Comparison of ENCODE assay signal across 8 mouse cellular contexts in genomic region chr15:101929666-101930065, GRCm38 (mm10). TPM values are rescaled to one million over a fixed set of nuclear protein-coding genes. Genes with fewer than 3 reads are reported as not detected.
DNase-seq lines count a peak whose midpoint lies in the region; ATAC-seq and TF ChIP-seq lines count a peak whose summit lies in the region.

No protein-coding gene starts in this region.

- H3K9ac ChIP-seq in heart, postnatal 0 days (replicated peaks; ENCODE audit: low read depth, low read length), result no peak overlapping the region

- no peaks in the 10 kb centered on the region for H3K9me3 ChIP-seq in heart, postnatal 0 days (replicated peaks; ENCODE audit: control insufficient read depth, low read length)
- H3K9me3 ChIP-seq in midbrain, embryonic 10.5 days (replicated peaks), result no peaks in the 10 kb centered on the region

- no peak for TF ChIP-seq CTCF in heart, postnatal 0 days (IDR thresholded peaks at IDR 0.05; ENCODE audit: low read depth)

- WGBS in heart, postnatal 0 days, result 1% methylated on average over 17 of the region's 17 CpGs
- WGBS in midbrain, embryonic 10.5 days, result 4% methylated on average over 17 of the region's 17 CpGs

- ATAC-seq in heart, postnatal 0 days (ENCODE audit: insufficient read depth, low read depth), result no peak

- DNase-seq in adrenal gland, adult (ENCODE audit: inconsistent age in 2 of 2, low spot score in 1 of 2), result peak; percentile 21 to 75
- DNase-seq in adrenal gland, adult 8-10 months, result no peak
- DNase-seq in heart, postnatal 0 days (ENCODE audit: low spot score), result no peak
- peak; percentile 46 to 60 for DNase-seq in kidney, postnatal 4 days
- peak; percentile 31 for DNase-seq in midbrain, embryonic 10.5 days (ENCODE audit: low spot score)
- DNase-seq in right cerebral cortex, adult 18-20 months, result no peak
- DNase-seq in cerebellum, adult 18-20 months, result no peak
- no peak for DNase-seq in thymus, postnatal 36 days

- H3K4me1 ChIP-seq in heart, postnatal 0 days (ENCODE audit: control insufficient read depth, insufficient read depth), result peaks cover 5% of the 10 kb centered on the region; the same call in 1 of the 2 replicates
- H3K4me1 ChIP-seq in midbrain, embryonic 10.5 days, result peaks cover 19% of the 10 kb centered on the region

- H3K4me2 ChIP-seq in heart, postnatal 0 days (ENCODE audit: low read depth, low read length), result peak overlapping the region; percentile 61

- H3K36me3 ChIP-seq in heart, postnatal 0 days (replicated peaks; ENCODE audit: control insufficient read depth, insufficient read depth, low read length), result no peaks in the 10 kb centered on the region
- no peaks in the 10 kb centered on the region for H3K36me3 ChIP-seq in midbrain, embryonic 10.5 days

- peaks cover 24% of the 10 kb centered on the region for H3K27me3 ChIP-seq in heart, postnatal 0 days (ENCODE audit: control insufficient read depth, insufficient read depth, low read length)
- peaks cover 40% of the 10 kb centered on the region for H3K27me3 ChIP-seq in midbrain, embryonic 10.5 days (ENCODE audit: low read depth, poor library complexity, severe bottlenecking)

- no peak overlapping the region for H3K27ac ChIP-seq in heart, postnatal 0 days (ENCODE audit: low read depth)
- peak overlapping the region; percentile 64 for H3K27ac ChIP-seq in midbrain, embryonic 10.5 days (replicated peaks)

- no peak for TF ChIP-seq EP300 in heart, postnatal 0 days (IDR thresholded peaks at IDR 0.05; ENCODE audit: low read depth)

- H3K4me3 ChIP-seq in heart, postnatal 0 days (ENCODE audit: low read depth, low read length), result peak overlapping the region; percentile 37
- H3K4me3 ChIP-seq in midbrain, embryonic 10.5 days, result peak overlapping the region; percentile 46

RNA-seq across cellular contexts. Expression of gene Krt4, which starts 5.1 kb away (rescaled TPM):
- not detected for total RNA-seq in adrenal gland, adult 8-10 months (2022)
- total RNA-seq in heart, postnatal 0 days (2014; rRNA removed; ENCODE audit: low replicate concordance), result 5.4 TPM in 1 of 2 replicates, not detected in the other
- polyA plus RNA-seq in heart, postnatal 0 days (2015; fragmentation: Nextera tagmentation; extraction: Ambion mirVana), result 0.12 TPM in 1 of 2 replicates, not detected in the other
- not detected in 2 replicates for polyA plus RNA-seq in midbrain, embryonic 10.5 days (2016; fragmentation: Nextera tagmentation; extraction: Ambion mirVana)

RNA-seq across cellular contexts. Expression of gene Krt79, which starts 10.5 kb away (rescaled TPM):
- 1 to 10 TPM in 1 of 4 experiments, under 1 TPM in 3; 0.37 to 2.0 (median 0.57) TPM for total RNA-seq in adrenal gland, adult 8-10 months (2022)
- not detected in 2 replicates for total RNA-seq in heart, postnatal 0 days (2014; rRNA removed; ENCODE audit: low replicate concordance)
- 0.31 and 0.44 TPM in 2 replicates for polyA plus RNA-seq in heart, postnatal 0 days (2015; fragmentation: Nextera tagmentation; extraction: Ambion mirVana)
- 0.07 and 0.20 TPM in 2 replicates for polyA plus RNA-seq in midbrain, embryonic 10.5 days (2016; fragmentation: Nextera tagmentation; extraction: Ambion mirVana)

RNA-seq across cellular contexts. Expression of gene Krt78, which starts 24.4 kb away (rescaled TPM):
- total RNA-seq in adrenal gland, adult 8-10 months (2022), result not detected
- total RNA-seq in heart, postnatal 0 days (2014; rRNA removed; ENCODE audit: low replicate concordance), result not detected in 2 replicates
- polyA plus RNA-seq in heart, postnatal 0 days (2015; fragmentation: Nextera tagmentation; extraction: Ambion mirVana), result not detected in 2 replicates
- not detected in 2 replicates for polyA plus RNA-seq in midbrain, embryonic 10.5 days (2016; fragmentation: Nextera tagmentation; extraction: Ambion mirVana)

RNA-seq across cellular contexts. Expression of gene Krt76, which starts 36.9 kb away (rescaled TPM):
- under 1 TPM in 2 of 4 experiments, not detected in 2; 0.29 to 0.31 TPM for total RNA-seq in adrenal gland, adult 8-10 months (2022)
- not detected in 2 replicates for total RNA-seq in heart, postnatal 0 days (2014; rRNA removed; ENCODE audit: low replicate concordance)
- not detected in 2 replicates for polyA plus RNA-seq in heart, postnatal 0 days (2015; fragmentation: Nextera tagmentation; extraction: Ambion mirVana)
- not detected in 2 replicates for polyA plus RNA-seq in midbrain, embryonic 10.5 days (2016; fragmentation: Nextera tagmentation; extraction: Ambion mirVana)

Comparison
In these comparisons a context has a peak if more than half of its experiments do, and no peak if none do; other contexts are left out.
1. DNase-seq: peak in adrenal gland, adult (2 of 2), kidney, postnatal 4 days (2 of 2) and midbrain, embryonic 10.5 days (single experiment); none in adrenal gland, adult 8-10 months (single experiment), heart, postnatal 0 days (single experiment), right cerebral cortex, adult 18-20 months (single experiment), cerebellum, adult 18-20 months (0 of 2) and thymus, postnatal 36 days (0 of 2).